Mouse (Mus musculus): ENCODE results near the gene Ston2.

Gene Ston2

DNA sequence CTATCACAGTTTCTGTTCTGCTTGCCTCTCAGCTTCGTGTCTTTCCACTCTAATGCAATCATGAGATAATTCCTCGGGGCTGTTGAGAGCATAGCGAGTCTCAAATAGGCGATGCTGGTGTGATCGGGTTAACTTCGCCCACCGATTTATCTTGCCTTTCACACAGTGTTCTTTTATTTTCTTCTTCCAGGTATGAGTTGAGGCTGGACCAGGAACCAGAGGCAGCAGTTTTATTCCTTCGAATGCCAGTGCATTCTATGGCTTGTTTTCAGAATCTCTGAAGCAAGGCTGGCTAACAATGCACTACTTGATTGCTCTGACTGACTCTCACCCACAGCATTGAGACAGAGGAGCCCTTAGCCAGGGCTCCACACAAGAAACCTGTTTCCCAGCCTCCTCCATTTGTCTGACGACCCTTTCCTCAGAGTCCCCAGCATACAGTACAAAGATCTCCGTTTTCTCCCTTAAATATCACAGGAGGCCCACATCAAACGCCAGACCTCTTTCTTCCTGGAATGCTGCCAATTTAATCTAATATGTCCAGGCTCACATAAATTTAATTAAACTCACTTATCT is 103.3 kb downstream of the Ston2 start:
- H3K36me3 ChIP-seq (ENCODE audit: control insufficient read depth, insufficient read depth, low read length, poor library complexity, severe bottlenecking), result no peaks in the 10 kb centered on the region
- DNase-seq (ENCODE audit: low read depth, low spot score), result no peak
- no peaks in the 10 kb centered on the region for H3K27me3 ChIP-seq (ENCODE audit: control insufficient read depth, insufficient read depth, low read length, poor library complexity, severe bottlenecking)

DNA sequence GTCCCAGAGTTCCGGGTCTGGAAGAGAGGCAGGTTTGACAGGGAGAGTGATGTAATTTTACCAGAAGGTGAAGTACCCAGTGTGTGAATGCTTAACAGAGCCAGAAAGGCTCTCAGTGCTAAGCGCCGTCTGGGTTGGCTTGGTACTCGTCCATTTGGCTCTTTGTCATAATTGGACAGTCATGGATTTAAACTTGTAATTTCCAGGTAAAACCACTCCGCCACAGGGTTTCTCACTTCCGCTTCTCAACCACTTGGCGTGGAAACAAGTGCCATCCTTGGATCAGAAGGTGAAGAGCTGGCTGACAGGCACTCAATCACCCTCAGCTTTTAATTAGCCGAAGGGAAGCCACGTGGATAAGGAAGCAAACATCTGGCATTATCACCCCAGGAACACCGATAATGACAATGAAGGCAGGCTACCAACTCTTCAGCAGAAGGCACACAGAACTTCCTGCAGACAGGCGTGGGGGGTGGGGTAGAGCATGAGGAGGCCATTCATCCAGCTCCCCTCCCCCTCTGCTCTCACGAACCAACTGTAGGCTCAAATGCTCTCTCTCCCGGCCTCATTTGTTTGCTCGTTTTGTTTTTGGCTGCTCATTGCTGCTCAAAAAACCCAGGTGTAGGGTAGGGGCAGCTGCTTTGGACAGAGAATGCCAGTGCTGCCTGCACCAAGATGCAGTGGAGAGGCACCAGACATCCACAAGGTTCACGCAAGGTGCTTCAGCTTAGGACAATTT is 103.9 kb downstream of the Ston2 start:
- no peak for DNase-seq (ENCODE audit: low read depth, low spot score)
- no peaks in the 10 kb centered on the region for H3K27me3 ChIP-seq (ENCODE audit: control insufficient read depth, insufficient read depth, low read length, poor library complexity, severe bottlenecking)

DNA sequence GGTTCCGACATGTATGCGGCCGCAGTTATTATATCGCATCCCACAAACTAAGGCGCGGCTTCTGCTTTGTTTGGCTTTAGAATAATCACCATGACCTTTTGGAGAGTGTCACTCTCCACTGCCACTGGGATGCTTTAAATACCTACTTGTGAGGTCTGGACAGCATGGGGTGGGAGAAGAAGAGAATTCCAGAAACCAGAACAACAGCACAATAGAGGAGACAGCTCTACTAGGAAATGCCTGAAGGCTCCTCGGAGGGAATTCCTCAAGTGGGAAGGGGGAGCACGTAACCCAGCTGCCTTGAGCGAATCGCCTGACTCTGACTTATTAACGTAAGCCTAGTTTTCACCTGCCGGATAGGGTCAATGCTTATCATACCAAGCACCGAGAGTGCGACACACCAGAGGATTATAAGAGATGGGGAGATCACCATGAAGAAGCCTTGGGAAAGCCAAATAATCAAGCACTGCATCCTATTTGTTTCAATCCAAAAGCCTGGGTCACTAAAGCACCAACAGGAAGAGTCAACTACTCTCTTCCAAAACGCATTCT is 104.6 kb downstream of the Ston2 start:
- H3K36me3 ChIP-seq (ENCODE audit: control insufficient read depth, insufficient read depth, low read length, poor library complexity, severe bottlenecking), result no peaks in the 10 kb centered on the region
- DNase-seq (ENCODE audit: low read depth, low spot score), result no peak
- no peaks in the 10 kb centered on the region for H3K27me3 ChIP-seq (ENCODE audit: control insufficient read depth, insufficient read depth, low read length, poor library complexity, severe bottlenecking)

More for the DNA sequence above, 103.9 kb downstream of the Ston2 start:
- H3K36me3 ChIP-seq (ENCODE audit: control insufficient read depth, insufficient read depth, low read length, poor library complexity, severe bottlenecking), result no peaks in the 10 kb centered on the region

DNA sequence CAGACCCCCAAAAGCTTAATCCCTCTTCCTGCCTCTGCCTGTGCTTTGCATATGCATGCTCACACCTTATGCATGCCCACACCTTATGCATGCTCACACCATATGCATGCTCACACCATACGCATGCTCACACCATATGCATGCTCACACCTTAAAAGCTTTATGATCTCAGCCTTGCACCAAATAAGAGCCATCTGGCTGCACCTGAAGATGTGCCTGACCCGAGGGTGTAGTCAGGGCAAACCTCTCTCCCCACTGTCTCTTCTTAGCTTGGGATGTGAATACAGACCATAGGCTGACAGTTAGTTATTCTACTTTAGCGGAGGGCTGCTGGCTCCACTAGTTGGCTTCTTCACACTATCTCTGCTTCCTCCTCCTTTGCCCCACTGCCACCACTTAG is 105.1 kb downstream of the Ston2 start:
- Histone ChIP-seq H3K36me3 (ENCODE audit: control insufficient read depth, insufficient read depth, low read length, poor library complexity, severe bottlenecking) (no peaks in the 10 kb centered on the region), H3K27me3 (ENCODE audit: control insufficient read depth, insufficient read depth, low read length, poor library complexity, severe bottlenecking) (no peaks in the 10 kb centered on the region)
- no peak for DNase-seq (ENCODE audit: low read depth, low spot score)

DNA sequence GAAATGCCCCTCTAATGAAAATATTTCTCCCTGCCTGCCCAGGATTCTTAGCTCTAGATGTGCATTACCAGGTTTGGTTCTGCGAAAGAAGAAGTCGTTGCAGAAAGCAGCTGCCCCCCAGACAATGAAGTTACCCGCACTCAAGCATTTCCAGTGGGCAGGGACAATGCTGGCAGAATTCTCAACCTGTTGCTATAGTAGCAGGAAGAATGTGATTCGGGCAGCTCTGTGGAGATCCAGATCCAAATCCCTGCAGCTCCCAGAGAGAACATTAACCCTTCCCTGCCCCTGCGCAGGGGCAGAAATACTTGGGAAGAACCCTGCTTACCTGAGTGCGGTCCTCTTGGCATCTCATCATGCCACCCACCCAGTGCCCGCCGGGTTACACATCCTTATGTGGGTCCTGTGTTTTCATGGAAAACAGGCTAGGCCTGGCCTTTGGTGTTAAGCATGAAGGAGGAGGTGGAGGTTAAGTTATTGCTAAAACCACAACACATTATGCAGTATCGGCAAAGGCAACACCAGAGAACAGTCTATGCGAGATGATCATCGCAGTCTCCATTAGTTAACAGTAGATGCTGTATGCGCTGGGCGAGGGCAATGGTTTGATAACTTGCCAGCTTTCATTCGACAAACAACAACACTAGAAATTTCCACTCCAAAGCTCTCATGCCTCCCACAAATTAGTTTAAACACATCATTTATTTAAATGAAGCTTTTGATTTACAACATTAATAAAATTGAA is 108.7 kb downstream of the Ston2 start:
- Histone ChIP-seq H3K36me3 (ENCODE audit: control insufficient read depth, insufficient read depth, low read length, poor library complexity, severe bottlenecking) (no peaks in the 10 kb centered on the region), H3K27me3 (ENCODE audit: control insufficient read depth, insufficient read depth, low read length, poor library complexity, severe bottlenecking) (no peaks in the 10 kb centered on the region)
- no peak for DNase-seq (ENCODE audit: low read depth, low spot score)

DNA sequence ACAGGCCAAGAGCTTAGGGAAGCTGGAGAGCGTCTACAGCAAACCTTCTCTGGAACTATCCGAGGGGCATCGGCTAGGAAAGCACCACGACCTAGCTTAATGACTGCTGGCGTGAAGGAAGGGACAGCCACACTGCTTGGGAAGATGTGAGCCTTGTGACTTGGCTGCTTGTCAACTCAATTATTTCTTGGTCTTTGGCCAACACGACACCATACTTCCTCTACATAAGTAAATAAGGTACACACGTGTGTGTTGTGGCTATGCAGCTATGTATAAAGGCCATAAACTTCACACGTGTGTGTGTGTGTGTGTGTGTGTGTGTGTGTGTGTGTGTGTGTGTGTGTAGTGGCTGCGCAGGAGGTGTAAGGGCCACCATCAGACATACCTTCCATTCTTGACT is 112.2 kb downstream of the Ston2 start:
- H3K27me3 ChIP-seq (ENCODE audit: control insufficient read depth, insufficient read depth, low read length, poor library complexity, severe bottlenecking), result no peaks in the 10 kb centered on the region
- H3K36me3 ChIP-seq (ENCODE audit: control insufficient read depth, insufficient read depth, low read length, poor library complexity, severe bottlenecking), result no peaks in the 10 kb centered on the region
- DNase-seq (ENCODE audit: low read depth, low spot score), result no peak

DNA sequence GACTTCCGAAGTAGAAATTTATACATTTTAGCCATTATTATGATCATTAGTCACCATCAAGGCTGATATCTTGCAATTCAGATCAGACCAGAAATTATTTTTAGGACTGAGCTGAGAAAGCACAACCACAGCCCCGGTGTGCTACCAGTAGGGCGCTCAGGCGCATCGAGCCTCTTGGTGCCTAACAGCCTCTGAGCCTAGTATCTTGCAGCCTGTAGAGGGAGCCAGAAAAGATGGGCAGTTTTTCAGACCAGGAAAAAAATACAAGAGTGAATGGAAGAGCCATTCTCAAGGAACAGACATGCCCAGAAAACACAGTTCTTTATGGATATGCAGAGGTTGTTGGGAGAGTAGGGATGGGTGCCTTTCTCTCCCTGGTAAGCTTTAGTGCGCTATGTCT is 115.0 kb downstream of the Ston2 start:
- no peaks in the 10 kb centered on the region for H3K27me3 ChIP-seq (ENCODE audit: control insufficient read depth, insufficient read depth, low read length, poor library complexity, severe bottlenecking)
- no peaks in the 10 kb centered on the region for H3K36me3 ChIP-seq (ENCODE audit: control insufficient read depth, insufficient read depth, low read length, poor library complexity, severe bottlenecking)
- peak; percentile 14 for DNase-seq (ENCODE audit: low read depth, low spot score)

DNA sequence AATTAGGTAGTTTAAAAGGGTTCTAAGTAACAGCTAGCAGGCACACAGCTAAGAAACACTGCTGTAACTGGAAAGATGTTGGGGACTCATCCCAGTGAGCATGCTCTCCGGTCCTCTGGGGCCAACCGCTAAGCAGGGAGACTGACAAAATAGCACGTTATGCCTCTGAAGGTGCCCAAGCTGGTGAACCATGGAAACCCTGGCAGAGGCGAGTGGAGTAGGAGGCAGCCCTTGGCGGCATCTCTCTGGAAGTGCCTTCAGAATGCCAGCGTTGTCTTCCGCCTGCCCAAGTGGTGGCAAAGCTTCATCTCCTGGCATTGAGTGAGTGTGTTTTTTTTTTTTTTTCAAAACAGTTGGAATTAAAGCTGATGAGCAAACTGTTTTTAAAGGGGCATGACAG is 115.7 kb downstream of the Ston2 start:
- DNase-seq (ENCODE audit: low read depth, low spot score), result no peak
- H3K27me3 ChIP-seq (ENCODE audit: control insufficient read depth, insufficient read depth, low read length, poor library complexity, severe bottlenecking), result no peaks in the 10 kb centered on the region
- no peaks in the 10 kb centered on the region for H3K36me3 ChIP-seq (ENCODE audit: control insufficient read depth, insufficient read depth, low read length, poor library complexity, severe bottlenecking)

DNA sequence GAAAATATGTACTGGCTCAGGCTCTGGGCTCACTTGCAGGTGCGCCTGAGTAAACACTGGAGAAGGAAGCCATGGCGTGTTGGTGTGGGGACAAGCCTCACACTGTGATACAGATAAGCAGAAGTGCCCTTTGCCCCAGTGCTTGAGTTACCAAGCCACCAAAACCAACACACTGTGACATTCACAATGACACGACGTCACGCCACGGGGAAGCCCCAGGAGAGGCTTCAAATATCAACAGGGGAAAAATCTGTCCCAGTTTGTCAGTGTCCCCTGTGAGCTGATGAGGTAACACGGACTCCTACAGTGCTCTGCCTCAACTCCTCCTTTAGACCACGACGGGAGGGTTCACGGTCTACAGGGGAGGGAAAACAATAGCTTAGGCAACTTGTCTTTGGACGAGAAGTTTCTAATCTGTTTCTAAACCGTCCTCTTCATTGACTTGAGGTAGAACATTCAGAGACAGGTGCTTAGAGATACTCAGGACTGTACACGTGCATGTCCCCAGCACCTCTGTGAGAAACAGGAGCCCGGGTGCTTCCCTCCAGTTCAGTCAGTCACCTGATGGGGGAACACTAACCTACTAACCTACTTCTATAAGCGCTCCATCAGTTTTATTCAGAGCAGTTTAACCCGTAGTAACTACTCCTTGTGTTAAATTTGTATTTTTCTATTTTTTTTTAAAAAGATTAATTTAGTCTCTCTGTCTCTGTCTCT is 119.5 kb downstream of the Ston2 start:
- no peaks in the 10 kb centered on the region for H3K27me3 ChIP-seq (ENCODE audit: control insufficient read depth, insufficient read depth, low read length, poor library complexity, severe bottlenecking)
- peak; percentile 65 for DNase-seq (ENCODE audit: low read depth, low spot score)
- H3K36me3 ChIP-seq (ENCODE audit: control insufficient read depth, insufficient read depth, low read length, poor library complexity, severe bottlenecking), result no peaks in the 10 kb centered on the region

DNA sequence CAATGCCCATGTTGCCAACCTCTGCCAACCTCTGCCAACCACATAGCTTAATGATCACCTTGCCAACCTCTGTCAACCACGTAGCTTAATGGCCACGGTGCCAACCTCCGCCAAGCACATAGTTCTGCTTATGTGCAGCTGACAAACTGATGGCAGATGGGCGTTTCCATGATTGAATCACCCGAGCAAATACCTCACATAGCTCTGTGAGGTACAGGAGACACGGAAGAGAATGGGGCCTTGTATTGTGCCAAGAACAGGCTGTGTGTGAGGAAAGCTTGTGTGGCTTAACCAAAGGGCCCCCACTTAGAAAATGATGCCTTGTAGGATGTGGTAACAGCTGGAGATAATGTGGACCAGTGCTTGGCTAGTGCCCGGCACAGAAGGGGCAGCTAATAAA is 120.4 kb downstream of the Ston2 start:
- no peaks in the 10 kb centered on the region for H3K27me3 ChIP-seq (ENCODE audit: control insufficient read depth, insufficient read depth, low read length, poor library complexity, severe bottlenecking)
- H3K36me3 ChIP-seq (ENCODE audit: control insufficient read depth, insufficient read depth, low read length, poor library complexity, severe bottlenecking), result no peaks in the 10 kb centered on the region
- DNase-seq (ENCODE audit: low read depth, low spot score), result peak; percentile 8

DNA sequence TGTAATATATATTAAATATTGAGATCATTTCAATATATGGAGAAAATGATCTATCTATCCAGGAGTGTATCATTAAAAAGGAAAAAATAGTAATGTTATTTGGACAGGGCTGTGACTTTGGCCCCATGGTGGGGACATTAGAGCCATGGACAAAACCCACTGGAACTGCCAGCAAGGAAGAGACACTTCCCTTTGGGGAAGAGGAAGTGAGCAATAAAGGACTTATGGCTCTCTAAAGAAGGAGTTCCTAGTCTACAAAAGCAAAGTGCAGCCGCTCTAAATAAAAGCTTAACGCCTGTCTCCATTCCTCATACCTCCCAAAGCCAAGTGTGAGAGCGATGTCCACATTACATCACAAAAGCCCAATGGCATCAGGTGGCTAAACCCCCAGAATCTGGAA is 121.6 kb downstream of the Ston2 start:
- no peak for DNase-seq (ENCODE audit: low read depth, low spot score)

DNA sequence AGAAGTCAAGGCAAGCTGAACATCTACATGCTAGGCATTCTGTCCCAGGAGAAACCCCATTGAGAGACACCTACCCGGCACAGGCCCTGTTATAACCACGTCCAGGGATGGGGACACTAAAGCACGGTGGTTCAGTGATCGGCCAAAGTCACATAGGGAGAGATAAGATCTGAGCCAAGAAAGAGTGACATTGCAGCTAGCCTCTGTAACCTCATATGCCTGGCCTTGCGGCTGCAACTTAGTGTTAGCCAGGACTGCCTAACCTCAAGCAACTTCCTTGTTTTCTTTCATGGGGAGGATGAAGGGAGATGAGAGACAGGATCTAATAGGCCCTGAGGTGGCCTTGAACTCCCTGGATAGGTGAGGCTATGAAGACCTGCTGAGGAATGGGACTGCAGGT is 122.8 kb downstream of the Ston2 start:
- no peak for DNase-seq (ENCODE audit: low read depth, low spot score)
- no peaks in the 10 kb centered on the region for H3K27me3 ChIP-seq (ENCODE audit: control insufficient read depth, insufficient read depth, low read length, poor library complexity, severe bottlenecking)

More for the DNA sequence above, 121.6 kb downstream of the Ston2 start:
- H3K27me3 ChIP-seq (ENCODE audit: control insufficient read depth, insufficient read depth, low read length, poor library complexity, severe bottlenecking), result no peaks in the 10 kb centered on the region
- no peaks in the 10 kb centered on the region for H3K36me3 ChIP-seq (ENCODE audit: control insufficient read depth, insufficient read depth, low read length, poor library complexity, severe bottlenecking)

DNA sequence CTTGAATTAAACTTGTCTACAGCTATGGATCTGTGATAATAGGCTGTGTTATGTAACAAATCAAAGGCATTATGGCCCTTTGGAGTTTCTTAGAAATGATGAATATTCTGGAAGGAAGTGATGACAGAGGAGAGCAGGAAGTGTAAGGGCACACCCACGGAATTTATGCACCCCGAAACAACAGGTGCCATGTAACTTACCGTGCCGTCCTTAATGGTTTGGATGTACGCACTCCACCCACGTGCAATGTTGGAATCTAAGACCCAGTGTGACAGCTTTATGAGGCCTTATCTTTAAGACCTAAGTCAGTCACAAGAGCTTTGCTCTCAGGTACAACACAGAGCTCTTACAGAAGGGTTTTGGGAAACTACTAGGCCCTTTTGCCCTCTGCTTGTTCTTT is 124.9 kb downstream of the Ston2 start:
- no peaks in the 10 kb centered on the region for H3K27me3 ChIP-seq (ENCODE audit: control insufficient read depth, insufficient read depth, low read length, poor library complexity, severe bottlenecking)
- no peak for DNase-seq (ENCODE audit: low read depth, low spot score)
- no peaks in the 10 kb centered on the region for H3K36me3 ChIP-seq (ENCODE audit: control insufficient read depth, insufficient read depth, low read length, poor library complexity, severe bottlenecking)

More for the DNA sequence above, 122.8 kb downstream of the Ston2 start:
- H3K36me3 ChIP-seq (ENCODE audit: control insufficient read depth, insufficient read depth, low read length, poor library complexity, severe bottlenecking), result no peaks in the 10 kb centered on the region

DNA sequence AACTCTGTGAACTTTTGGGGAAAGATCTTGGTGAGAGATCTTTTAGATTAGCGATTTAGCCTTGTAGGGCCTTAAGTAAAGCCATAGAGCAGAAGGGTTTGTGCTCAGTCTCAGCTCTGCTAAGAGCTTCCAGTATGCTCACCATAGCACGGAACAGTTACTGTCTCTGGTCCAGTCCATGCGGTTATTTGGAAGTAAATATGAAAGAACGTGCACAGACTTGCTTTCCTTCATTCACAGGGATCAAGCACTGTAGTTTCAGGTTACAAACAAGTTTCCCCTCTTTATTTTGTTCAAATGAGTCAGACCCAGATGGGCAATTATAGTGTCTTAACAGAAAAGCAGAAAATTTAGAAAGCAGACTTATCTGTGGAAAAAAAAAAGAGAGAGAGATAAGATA is 125.3 kb downstream of the Ston2 start:
- no peak for DNase-seq (ENCODE audit: low read depth, low spot score)
- no peaks in the 10 kb centered on the region for H3K27me3 ChIP-seq (ENCODE audit: control insufficient read depth, insufficient read depth, low read length, poor library complexity, severe bottlenecking)
- no peaks in the 10 kb centered on the region for H3K36me3 ChIP-seq (ENCODE audit: control insufficient read depth, insufficient read depth, low read length, poor library complexity, severe bottlenecking)
